Mouse (Mus musculus): ENCODE measurements around the gene Myo7a. TPM values are rescaled to one million over a fixed set of nuclear protein-coding genes. Genes with fewer than 3 reads are reported as not detected.

Gene Myo7a
- total and polyA plus RNA-seq, 3 experiments = 11.3 to 28.0 (median 12.9) TPM

DNA sequence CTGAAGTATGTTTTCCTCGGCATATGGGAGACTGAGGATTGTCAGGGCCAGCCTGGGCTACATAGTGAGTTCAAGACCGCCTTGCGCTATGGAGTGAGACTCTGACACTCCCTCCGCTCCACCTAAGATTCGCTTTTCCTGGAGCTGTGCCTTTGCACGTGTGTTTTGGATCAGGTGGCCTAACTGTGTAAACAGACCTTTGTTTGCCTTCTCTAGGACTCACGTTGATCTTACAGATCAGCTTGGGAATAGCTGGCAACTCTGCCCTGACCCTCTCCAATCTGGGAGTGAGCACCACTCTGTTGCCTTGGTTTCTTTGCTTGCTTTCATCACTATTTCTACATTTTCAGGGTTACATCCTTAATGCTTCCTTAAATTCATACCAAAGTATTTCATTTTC, 116.7 kb downstream of the Myo7a start:
- Histone ChIP-seq H3K4me1 (ENCODE audit: control insufficient read depth in 1 of 2, insufficient read depth in 2 of 2) (no peaks in the 10 kb centered on the region), H3K9me3 (replicated peaks; ENCODE audit: low read length) (peaks cover 5% of the 10 kb centered on the region), H3K9ac (ENCODE audit: insufficient read depth, low read depth) (no peak overlapping the region), H3K4me3 (replicated peaks in 1 of 3; ENCODE audit: low read depth in 2 of 3, low read length in 2 of 3, poor library complexity in 1 of 3) (no peak overlapping the region), H3K27ac (ENCODE audit: insufficient read depth, low read depth) (no peak overlapping the region), H3K27me3 (replicated peaks) (no peaks in the 10 kb centered on the region), H3K36me3 (replicated peaks in 1 of 2; ENCODE audit: control insufficient read depth in 1 of 2, insufficient read depth in 1 of 2, low read length in 1 of 2) (no peaks in the 10 kb centered on the region), H3K79me2 (replicated peaks; ENCODE audit: control insufficient read depth, extremely low read depth, insufficient read depth, poor library complexity, severe bottlenecking) (no peaks in the 10 kb centered on the region), H3K4me2 (ENCODE audit: insufficient read depth, low read depth, poor library complexity, severe bottlenecking) (no peak overlapping the region)
- no peak for TF ChIP-seq SIN3A (IDR thresholded peaks at IDR 0.05; ENCODE audit: low read length)
- no peak for TF ChIP-seq E2F4 (IDR thresholded peaks at IDR 0.05; ENCODE audit: insufficient replicate concordance, low read depth, low read length)
- TF ChIP-seq NRF1 (IDR thresholded peaks at IDR 0.05; ENCODE audit: low read depth, low read length) = no peak
- TF ChIP-seq ZNF384 (IDR thresholded peaks at IDR 0.05; ENCODE audit: low read depth, low read length) = no peak
- dilution Hi-C loops (cut with MboI; ENCODE audit: extremely low pct_ligation_motif_present, extremely low pct_unique_long_range_greater_than_20kb, low sequenced_read_pairs) = no loop called here
- in situ Hi-C loops (cut with MboI; ENCODE audit: low pct_ligation_motif_present, low pct_unique_long_range_greater_than_20kb, low sequenced_read_pairs) = no loop called here
- no peak for DNase-seq (ENCODE audit: extremely low read depth)

Other genes with a start within 250 kb of the Myo7a start
- not detected in 2 replicates for gene Gdpd4, start 199.6 kb downstream of the Myo7a start, total RNA-seq (2012; rRNA removed)
- gene Gdpd4, start 199.6 kb downstream of the Myo7a start, total RNA-seq (2014; rRNA removed) = not detected in 2 replicates
- not detected in 2 replicates for gene Gdpd4, start 199.6 kb downstream of the Myo7a start, polyA plus RNA-seq (2012; ENCODE audit: insufficient read length, low read depth)
- gene Omp, start 26.0 kb upstream of the Myo7a start, total RNA-seq (2012; rRNA removed) = 0.08 TPM in 1 of 2 replicates, not detected in the other
- not detected in 2 replicates for gene Omp, start 26.0 kb upstream of the Myo7a start, total RNA-seq (2014; rRNA removed)
- not detected in 2 replicates for gene Omp, start 26.0 kb upstream of the Myo7a start, polyA plus RNA-seq (2012; ENCODE audit: insufficient read length, low read depth)
- gene Capn5, start 58.8 kb upstream of the Myo7a start, total RNA-seq (2012; rRNA removed) = 0.29 and 0.55 TPM in 2 replicates
- 0.22 and 0.27 TPM in 2 replicates for gene Capn5, start 58.8 kb upstream of the Myo7a start, total RNA-seq (2014; rRNA removed)
- gene Capn5, start 58.8 kb upstream of the Myo7a start, polyA plus RNA-seq (2012; ENCODE audit: insufficient read length, low read depth) = 0.26 and 0.52 TPM in 2 replicates
- gene B3gnt6, start 80.0 kb upstream of the Myo7a start, total RNA-seq (2012; rRNA removed) = not detected in 2 replicates
- not detected in 2 replicates for gene B3gnt6, start 80.0 kb upstream of the Myo7a start, total RNA-seq (2014; rRNA removed)
- not detected in 2 replicates for gene B3gnt6, start 80.0 kb upstream of the Myo7a start, polyA plus RNA-seq (2012; ENCODE audit: insufficient read length, low read depth)
- gene Acer3, start 201.7 kb upstream of the Myo7a start, total RNA-seq (2012; rRNA removed) = 14.4 TPM in 2 replicates
- gene Acer3, start 201.7 kb upstream of the Myo7a start, total RNA-seq (2014; rRNA removed) = 16.6 and 16.8 TPM in 2 replicates
- gene Acer3, start 201.7 kb upstream of the Myo7a start, polyA plus RNA-seq (2012; ENCODE audit: insufficient read length, low read depth) = 10.7 and 11.5 TPM in 2 replicates
- 2.1 and 3.9 TPM in 2 replicates for gene Tsku, start 241.8 kb upstream of the Myo7a start, total RNA-seq (2012; rRNA removed)
- 1.1 and 1.4 TPM in 2 replicates for gene Tsku, start 241.8 kb upstream of the Myo7a start, total RNA-seq (2014; rRNA removed)
- 3.0 and 3.9 TPM in 2 replicates for gene Tsku, start 241.8 kb upstream of the Myo7a start, polyA plus RNA-seq (2012; ENCODE audit: insufficient read length, low read depth)

All from CH12.LX (cell line).